Mouse (Mus musculus): ENCODE data around the gene Rsl1. TPM values are rescaled to one million over a fixed set of nuclear protein-coding genes. Genes with fewer than 3 reads are reported as not detected.
"Not testable (repeated sequence)": the region's sequence is repeated elsewhere in the genome, so short reads cannot be mapped to it uniquely, and the experiment has no call there.

Gene Rsl1
- 1 to 10 TPM; 4.2 to 4.8 TPM for total RNA-seq (2021)
- long read RNA-seq, experiment 1, partial matches to known transcripts = 1 of 2 reads
- long read RNA-seq, experiment 1, other reads (novel, unspliced or antisense) = 1 of 2 reads
- long read RNA-seq, experiment 2, partial matches to known transcripts = 0 of 4 reads
- long read RNA-seq, experiment 2, other reads (novel, unspliced or antisense) = 3 of 4 reads

- intact Hi-C loops (cut with DNase I) = loop anchor here (1.0 to 5.0 kb wide), 4 partner anchors 21 to 134 kb away; partner anchors contain the start of genes Gm28557, Zfp455 and Zfp457
- Histone ChIP-seq H3K4me3 (peak within 1 kb of the TSS; percentile 66), H3K27ac (peak within 1 kb of the TSS; percentile 50; the same call in 1 of the 2 replicates)
- DNase-seq (ENCODE audit: extremely low spot score in 1 of 2, low spot score in 2 of 2) = peak; percentile 63 to 68
Measured at GRCm38 (mm10) chr13:67172991-67173722, at the start of gene Rsl1. TSS of gene Rsl1 (plus strand) at chr13:67173182.

DNA sequence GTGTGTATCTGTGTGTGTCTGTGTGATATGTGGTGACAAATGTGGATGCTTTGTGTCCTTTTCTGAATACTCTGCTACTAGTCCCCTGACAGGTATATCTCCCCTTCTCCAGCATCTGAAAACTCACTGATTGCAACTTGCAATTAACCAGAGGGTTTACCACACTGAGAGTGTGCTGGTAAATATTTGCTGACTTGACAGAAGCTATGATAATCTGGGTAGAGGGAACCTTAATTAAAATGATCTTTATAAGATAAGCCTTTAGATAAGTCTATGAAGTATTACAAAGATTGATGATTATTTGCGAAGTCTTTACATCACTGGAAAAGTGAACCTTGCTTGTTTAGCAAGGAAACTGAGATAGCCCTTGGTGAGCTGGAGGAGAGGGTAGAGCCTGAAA lies 48.5 kb upstream of the Rsl1 start:
- Histone ChIP-seq H3K27ac (no peak overlapping the region), H3K4me3 (no peak overlapping the region)
- DNase-seq (ENCODE audit: extremely low spot score in 1 of 2, low spot score in 2 of 2) = no peak
- no peak for TF ChIP-seq CTCF (IDR thresholded peaks at IDR 0.05)
- intact Hi-C loops (cut with DNase I) = no loop called here

DNA sequence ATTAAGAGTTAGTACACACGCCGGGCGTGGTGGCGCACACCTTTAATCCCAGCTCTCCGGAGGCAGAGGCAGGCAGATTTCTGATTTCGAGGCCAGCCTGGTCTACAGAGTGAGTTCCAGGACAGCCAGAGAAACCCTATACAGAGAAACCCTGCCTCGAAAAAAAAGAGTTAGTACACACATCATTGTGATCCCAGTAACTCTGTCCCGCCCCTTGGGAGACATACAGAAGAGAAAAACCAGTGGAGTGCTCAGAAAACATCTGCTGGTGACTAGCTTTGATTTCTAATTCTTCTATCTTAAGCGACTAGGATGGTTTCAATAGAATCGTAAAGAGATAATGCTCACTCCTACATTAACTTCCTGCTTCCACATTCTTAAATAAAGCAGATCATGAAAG lies 45.5 kb upstream of the Rsl1 start:
- intact Hi-C loops (cut with DNase I); DNase-seq (ENCODE audit: extremely low spot score in 1 of 2, low spot score in 2 of 2); H3K27ac ChIP-seq: not testable (repeated sequence)
- peak overlapping the region; percentile 53 for H3K4me3 ChIP-seq

DNA sequence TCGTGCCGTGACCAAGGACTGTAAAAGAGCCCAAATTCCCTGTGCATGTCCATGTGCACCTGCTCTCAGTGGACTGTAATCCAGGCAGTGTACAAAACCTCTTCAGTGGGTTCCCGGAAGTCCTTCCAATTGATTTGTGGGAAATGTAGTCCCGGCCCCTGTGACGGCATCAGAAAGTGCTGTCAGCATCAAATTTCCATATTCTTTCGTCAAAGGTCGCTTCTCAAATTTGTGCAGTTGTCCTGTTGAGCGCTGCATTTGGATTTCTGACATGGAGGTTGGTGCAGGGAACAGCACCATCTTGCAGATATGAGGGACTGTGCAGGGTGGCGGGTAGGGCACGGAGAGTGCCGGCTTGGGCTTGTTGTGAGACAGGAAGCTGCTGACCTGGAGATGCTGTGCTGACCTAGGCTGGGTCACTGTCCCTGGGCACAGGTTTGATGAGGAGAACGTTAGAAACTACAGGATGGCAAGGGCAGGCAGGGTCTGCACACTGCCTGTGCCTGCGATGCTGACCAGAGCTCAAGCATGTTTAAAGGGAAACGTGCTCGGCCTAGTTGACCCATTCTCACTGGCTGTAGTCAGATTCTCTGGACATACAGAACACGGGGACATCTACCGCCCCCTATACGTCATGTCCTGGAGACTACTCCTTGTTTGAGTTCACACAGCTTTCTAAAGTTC lies 44.8 kb upstream of the Rsl1 start:
- DNase-seq (ENCODE audit: extremely low spot score in 1 of 2, low spot score in 2 of 2) = peak; percentile 83 to 88
- peak overlapping the region; percentile 83 for H3K27ac ChIP-seq
- peak; percentile 36 for TF ChIP-seq CTCF (IDR thresholded peaks at IDR 0.05)
- peak overlapping the region; percentile 53 for H3K4me3 ChIP-seq
- intact Hi-C loops (cut with DNase I) = loop anchor here (1.0 to 2.0 kb wide), 4 partner anchors 20 to 178 kb away; partner anchors contain the start of genes Gm28557, Rsl1, Zfp457 and Zfp712

DNA sequence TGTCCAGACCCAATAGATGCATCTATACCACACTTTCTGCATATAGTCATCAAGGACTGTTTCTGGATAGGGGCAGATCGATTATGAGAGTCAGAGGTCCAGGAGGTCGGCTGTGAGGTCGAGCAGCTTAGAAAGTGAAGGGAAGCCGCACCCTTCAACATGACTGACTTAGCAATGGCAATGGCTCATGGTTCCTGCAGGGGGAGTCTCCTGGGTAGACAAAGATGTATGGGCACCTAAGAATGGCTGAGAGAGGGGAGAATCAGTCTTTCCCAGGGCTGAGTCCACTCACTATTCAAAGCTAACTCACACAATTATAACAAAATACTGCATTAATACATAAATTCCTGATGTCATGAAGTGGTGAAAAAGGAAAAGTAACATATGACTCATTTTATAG lies 6.9 kb upstream of the Rsl1 start:
- not testable (repeated sequence) for DNase-seq (ENCODE audit: extremely low spot score in 1 of 2, low spot score in 2 of 2); H3K4me3 ChIP-seq; H3K27ac ChIP-seq
- intact Hi-C loops (cut with DNase I) = loop anchor here (2.0 kb wide), 1 partner anchor 667 kb away; no protein-coding TSS in a partner anchor

DNA sequence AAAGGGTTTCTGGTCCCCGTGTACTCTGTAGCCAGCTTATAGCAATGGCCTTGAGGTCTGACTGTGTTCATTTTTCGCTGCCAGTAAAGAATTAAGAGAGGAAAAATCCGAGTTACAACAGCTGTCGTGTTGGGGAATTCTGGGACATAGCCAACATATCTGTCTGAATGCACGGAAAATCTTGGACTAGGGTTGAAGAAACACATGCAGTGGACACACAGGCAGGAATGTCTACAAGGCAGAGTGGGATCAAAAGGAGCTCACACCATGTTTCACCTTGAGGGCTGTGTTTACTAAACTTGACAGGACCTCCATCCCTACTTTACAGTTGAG lies 707 bp downstream of the Rsl1 start:
- intact Hi-C loops (cut with DNase I) = loop anchor here (1.0 to 5.0 kb wide), 4 partner anchors 21 to 134 kb away; partner anchors contain the start of genes Gm28557, Zfp455 and Zfp457
- no peak for DNase-seq (ENCODE audit: extremely low spot score in 1 of 2, low spot score in 2 of 2)
- no peak overlapping the region for H3K27ac ChIP-seq

DNA sequence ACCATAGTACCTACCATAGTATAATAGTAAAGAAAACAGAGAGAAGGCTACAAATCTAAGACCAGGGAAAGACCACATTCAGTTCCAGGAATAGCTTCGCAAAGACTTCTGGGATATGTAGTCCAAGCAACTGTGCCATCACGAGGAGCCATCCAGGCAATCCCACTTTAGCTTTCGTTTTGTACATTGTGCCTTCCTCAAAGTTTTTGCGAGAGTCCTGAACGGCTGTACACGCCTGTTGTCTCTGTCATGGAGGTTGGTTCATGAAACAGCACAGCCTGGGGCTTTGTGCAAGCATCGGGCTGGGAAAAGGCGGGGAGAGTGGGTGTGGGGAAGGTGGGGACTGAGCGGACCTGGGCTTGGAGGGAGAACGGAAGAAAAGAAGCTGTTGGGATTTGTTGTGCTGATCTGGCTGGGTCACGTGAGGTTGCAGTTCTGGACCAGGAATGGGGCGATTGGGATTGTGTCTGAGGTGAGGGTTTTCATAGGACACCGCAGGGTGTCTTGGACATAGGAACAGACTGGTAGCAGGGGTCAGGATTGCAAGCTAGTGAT lies 21.4 kb downstream of the Rsl1 start, which contains the start of gene Zfp455:
Gene Zfp455, plus strand, starts transcription at position 167 of the 555 bp plus-strand sequence.
- Histone ChIP-seq H3K27ac (peak within 1 kb of the TSS; percentile 73; the same call in 1 of the 2 replicates), H3K4me3 (peak within 1 kb of the TSS; percentile 58)
- intact Hi-C loops (cut with DNase I) = loop anchor here (1.0 to 10.0 kb wide), 2 partner anchors 21 to 360 kb away; partner anchors contain the start of genes Rsl1 and Zfp748
- DNase-seq (ENCODE audit: extremely low spot score in 1 of 2, low spot score in 2 of 2) = peak; percentile 33 to 63
- TF ChIP-seq CTCF (IDR thresholded peaks at IDR 0.05) = no peak

More for the DNA sequence above, 707 bp downstream of the Rsl1 start:
- H3K4me3 ChIP-seq = peak overlapping the region; percentile 66
- TF ChIP-seq CTCF (IDR thresholded peaks at IDR 0.05) = no peak

DNA sequence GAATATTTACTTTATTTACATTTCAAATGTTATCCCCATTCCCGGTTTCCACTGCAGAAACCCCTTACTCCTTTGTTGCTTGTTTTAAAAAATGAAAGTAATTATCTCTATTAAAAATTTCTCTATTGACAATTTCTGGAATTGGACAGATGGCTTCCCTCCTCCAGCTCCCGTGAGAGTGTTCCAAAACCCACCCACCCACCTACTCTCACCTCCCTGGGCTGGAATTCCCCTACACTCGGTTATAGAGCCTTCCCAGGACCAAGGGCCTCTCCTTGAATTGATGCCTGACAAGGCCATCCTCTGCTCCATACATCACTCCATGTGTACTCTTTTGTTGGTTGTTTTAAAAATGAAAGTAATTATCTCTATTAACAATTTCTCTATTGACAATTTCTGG lies 28.7 kb downstream of the Rsl1 start:
- intact Hi-C loops (cut with DNase I) = no loop called here
- Histone ChIP-seq H3K4me3 (no peak overlapping the region), H3K27ac (no peak overlapping the region)
- TF ChIP-seq CTCF (IDR thresholded peaks at IDR 0.05) = no peak
- DNase-seq (ENCODE audit: extremely low spot score in 1 of 2, low spot score in 2 of 2) = no peak

DNA sequence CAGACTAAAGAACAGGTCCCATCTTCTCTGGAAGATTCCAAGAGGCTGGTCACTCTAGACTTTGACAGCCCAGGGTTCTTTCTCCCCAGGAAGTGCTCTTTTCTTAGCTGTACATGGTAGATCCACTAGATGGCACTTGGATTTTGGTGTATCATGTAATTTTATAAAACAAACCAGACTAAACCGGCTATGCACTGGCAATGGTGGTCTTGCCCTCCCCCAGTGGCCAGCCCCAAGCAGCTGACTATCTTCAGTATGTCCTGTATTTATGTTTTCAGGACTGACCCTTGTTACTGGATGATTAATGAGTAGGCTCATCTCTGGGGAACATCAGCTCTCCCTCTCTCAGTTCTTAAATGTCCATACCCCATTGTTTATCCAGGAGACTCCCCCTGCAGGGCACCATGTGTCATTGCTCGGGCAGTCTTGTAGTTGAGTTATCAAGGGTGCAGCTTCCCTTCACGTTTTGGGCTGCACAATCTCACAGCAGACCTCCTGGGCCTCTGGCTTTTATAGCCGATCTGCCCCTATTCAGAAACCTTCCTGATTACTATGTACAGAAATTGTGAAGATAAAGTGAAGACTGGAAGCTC lies 41.1 kb downstream of the Rsl1 start:
- intact Hi-C loops (cut with DNase I) = no loop called here
- no peak overlapping the region for H3K4me3 ChIP-seq
- no peak; the same call in none of the 2 replicates for TF ChIP-seq CTCF (IDR thresholded peaks at IDR 0.05)
- no peak for DNase-seq (ENCODE audit: extremely low spot score in 1 of 2, low spot score in 2 of 2)
- no peak overlapping the region for H3K27ac ChIP-seq

Other genes starting within 250 kb of the Rsl1 start
- gene Zfp712, start 112.0 kb upstream of the Rsl1 start, total RNA-seq (2021) = 1 to 10 TPM; 4.3 to 4.7 TPM
- 1 to 10 TPM; 2.2 to 2.4 TPM for gene Zfp708, start 75.2 kb upstream of the Rsl1 start, total RNA-seq (2021)
- gene Gm28557, start 64.6 kb upstream of the Rsl1 start, total RNA-seq (2021) = 1 to 10 TPM; 1.9 to 3.2 TPM
- under 1 TPM; 0.29 to 0.44 TPM for gene Rslcan18, start 56.9 kb upstream of the Rsl1 start, total RNA-seq (2021)
- 10 to 100 TPM in 1 of 2 experiments, 1 to 10 TPM in 1; 8.8 to 10.0 TPM for gene Zfp759, start 51.5 kb upstream of the Rsl1 start, total RNA-seq (2021)
- gene Zfp455, start 21.3 kb downstream of the Rsl1 start, total RNA-seq (2021) = 1 to 10 TPM; 2.9 to 3.5 TPM
- gene Zfp458, start 105.3 kb downstream of the Rsl1 start, total RNA-seq (2021) = 10 to 100 TPM; 19.0 to 22.1 TPM
- gene Zfp457, start 133.3 kb downstream of the Rsl1 start, total RNA-seq (2021) = 1 to 10 TPM; 4.2 to 4.9 TPM
- 1 to 10 TPM; 3.1 to 3.8 TPM for gene Zfp595, start 159.4 kb downstream of the Rsl1 start, total RNA-seq (2021)
- gene Gm28044, start 187.4 kb downstream of the Rsl1 start, total RNA-seq (2021) = 1 to 10 TPM in 1 of 2 experiments, under 1 TPM in 1; 0.81 to 1.8 TPM
- gene Zfp953, start 187.4 kb downstream of the Rsl1 start, total RNA-seq (2021) = 1 to 10 TPM in 1 of 2 experiments, under 1 TPM in 1; 0.86 to 1.2 TPM
- not detected for gene Gm28041, start 202.6 kb downstream of the Rsl1 start, total RNA-seq (2021)
- gene Zfp456, start 202.6 kb downstream of the Rsl1 start, total RNA-seq (2021) = under 1 TPM; 0.54 to 0.58 TPM
- gene Zfp429, start 226.6 kb downstream of the Rsl1 start, total RNA-seq (2021) = 1 to 10 TPM; 2.7 to 4.4 TPM
- gene Zfp459, start 248.2 kb downstream of the Rsl1 start, total RNA-seq (2021) = 1 to 10 TPM; 4.7 to 4.9 TPM

All from left cerebral cortex, adult 2 months (tissue).